In the genomic region with DNA sequence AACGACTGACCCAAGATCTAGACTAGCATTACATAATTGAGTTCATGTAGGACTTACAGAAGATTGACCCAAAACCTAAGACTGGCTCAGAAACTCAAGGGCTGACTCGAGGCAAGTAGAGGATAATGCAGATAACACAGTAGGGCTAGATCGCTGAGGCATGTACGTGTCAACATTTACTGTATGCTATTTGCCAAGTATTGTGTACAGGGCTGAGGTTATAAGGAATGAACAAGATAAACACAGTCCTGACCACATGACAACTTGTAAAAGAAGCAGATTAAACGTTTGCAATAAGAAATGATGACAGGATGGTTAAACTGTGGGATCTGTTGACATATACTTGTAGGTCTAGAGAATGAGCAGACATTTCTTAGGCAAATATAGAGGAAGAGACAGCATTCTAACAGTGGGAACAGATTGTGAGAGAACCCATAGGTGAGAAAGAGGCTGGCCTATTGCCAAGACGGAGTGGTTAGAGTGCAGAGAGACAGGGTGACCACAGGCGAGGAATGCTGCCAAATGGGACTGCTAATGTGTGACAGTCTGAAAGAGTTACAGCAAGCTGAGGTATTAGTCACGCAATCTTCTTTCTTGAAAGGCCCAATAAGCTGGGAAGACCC, we compare ENCODE assay signal across 9 mouse cellular contexts.
DNase-seq lines count a peak whose midpoint lies in the region; ATAC-seq lines count a peak whose summit lies in the region.
"Had no signal": no experiment of that assay in that cellular context is flagged by ENCODE, and none has a peak within 500 bp of the region (broad histone marks: within the 10 kb centered on the region; RNA-seq: fewer than 3 reads in every experiment).

No protein-coding gene starts in this region.

- DNase-seq in heart, postnatal 4 days = peak; percentile 41
- no peak for DNase-seq in heart, adult 11 months
- DNase-seq in spleen, postnatal 36 days (ENCODE audit: low spot score in 2 of 2) = peak; percentile 43 to 45
- no peak for DNase-seq in spleen, postnatal 4 days (ENCODE audit: low spot score in 2 of 2)
- DNase-seq in urinary bladder, postnatal 25 days (ENCODE audit: low spot score) = peak; percentile 11
- no peak for DNase-seq in gastrocnemius, postnatal 10 days
- DNase-seq: thymus, postnatal 14 days had no signal

- peak; percentile 67 for ATAC-seq in granulocyte monocyte progenitor cell, adult 5-6 weeks (replicated peaks; ENCODE audit: poor library complexity, severe bottlenecking)
- ATAC-seq in erythroblast, adult 5-6 weeks (replicated peaks; ENCODE audit: low FRiP score, poor library complexity, severe bottlenecking) = no peak

Comparison
In these comparisons a context has a peak if more than half of its experiments do, and no peak if none do; other contexts are left out.
1. DNase-seq: peak in heart, postnatal 4 days (single experiment), spleen, postnatal 36 days (2 of 2) and urinary bladder, postnatal 25 days (single experiment); none in heart, adult 11 months (single experiment), spleen, postnatal 4 days (0 of 2) and gastrocnemius, postnatal 10 days (single experiment).